Mouse (Mus musculus) small intestine, adult 2 months (tissue): ENCODE results near the gene Prpf31. TPM values are rescaled to one million over a fixed set of nuclear protein-coding genes. Genes with fewer than 3 reads are reported as not detected.
A peak's percentile ranks its signal among the peaks of the same experiment; 100 is the strongest.
"Not testable (repeated sequence)": the region's sequence is repeated elsewhere in the genome, so short reads cannot be mapped to it uniquely, and the experiment has no call there.

Source experiments
- H3K27ac ChIP-seq: fragments of 200-500 bp; 2 replicates; pipeline ENCODE4 v1.5.1; 2012; ENCODE audit warnings: low read depth, low read length, control low read depth, inconsistent platforms; ENCODE audit not compliant: insufficient read depth
- H3K27me3 ChIP-seq: fragments of 200-500 bp; 2 replicates; pipeline ENCODE4 v1.6.1; 2012; ENCODE audit warnings: mild to moderate bottlenecking, moderate library complexity, low read length, inconsistent platforms; ENCODE audit not compliant: control insufficient read depth, insufficient read depth
- H3K36me3 ChIP-seq: fragments of 200-500 bp; 2 replicates; pipeline ENCODE4 v1.6.1; 2012; ENCODE audit warnings: mild to moderate bottlenecking, low read length, control low read depth, inconsistent platforms; ENCODE audit not compliant: control insufficient read depth, insufficient read depth
- H3K4me1 ChIP-seq: fragments of 200-500 bp; 2 replicates; pipeline ENCODE4 v1.6.1; 2012; ENCODE audit warnings: low read length, inconsistent platforms, mixed read lengths; ENCODE audit not compliant: control insufficient read depth, insufficient read depth, insufficient read length
- H3K4me3 ChIP-seq: fragments of 200-500 bp; 2 replicates; pipeline ENCODE4 v1.5.1; 2012; ENCODE audit warnings: low read depth, mild to moderate bottlenecking, control low read depth, inconsistent platforms, low read length, moderate library complexity
- CTCF ChIP-seq: fragments of 200-500 bp; IDR thresholded peaks from 2 replicates; pipeline ENCODE4 v1.5.1; 2012; ENCODE audit warnings: low read depth, mild to moderate bottlenecking, control low read depth, inconsistent platforms, low read length, moderate library complexity, mixed read lengths; ENCODE audit not compliant: insufficient replicate concordance, insufficient read length; ENCODE audit errors: extremely low read depth
- POLR2A ChIP-seq: fragments of 200-500 bp; IDR thresholded peaks from 2 replicates; pipeline ENCODE4 v1.6.1; 2012; ENCODE audit warnings: low read depth, mild to moderate bottlenecking, control low read depth, inconsistent platforms, low read length, moderate library complexity
- WGBS: fragments of 180-500 bp; shearing (Covaris S2); methylation state at CpG from one replicate; pipeline ENCODE4 v1.1.7; 2018; 5-methylcytosine and 5-hydroxymethylcytosine counted together
- polyA plus RNA-seq: library from polyadenylated mRNA; depleted of rRNA; stranded (reverse); fragments of >200 nt; gene quantifications from 2 replicates; pipeline ENCODE4 v1.2.3, GENCODE M21; 2012

Prpf31 gene
- polyA plus RNA-seq, 1 experiment = 16.7 TPM

- H3K4me3 ChIP-seq = no peak overlapping the region
- H3K36me3 ChIP-seq = no peaks in the 10 kb centered on the region
- H3K27ac ChIP-seq = no peak overlapping the region
- no peaks in the 10 kb centered on the region for H3K4me1 ChIP-seq
- 12% methylated on average over 5 of the region's 5 CpGs for WGBS
- H3K27me3 ChIP-seq = no peaks in the 10 kb centered on the region
- TF ChIP-seq CTCF = no peak
- TF ChIP-seq POLR2A = no peak
These were observed 35.1 kb upstream of the Prpf31 start for GRCm38 (mm10) chr7:3594686-3595085.

GRCm38 (mm10) chr7:3595146-3595545 lies 34.6 kb upstream of the Prpf31 start:
- Histone ChIP-seq H3K27ac (no peak overlapping the region), H3K27me3 (no peaks in the 10 kb centered on the region), H3K36me3 (no peaks in the 10 kb centered on the region), H3K4me3 (peak overlapping the region; percentile 50), H3K4me1 (no peaks in the 10 kb centered on the region)
- TF ChIP-seq CTCF (no peak), POLR2A (no peak)
- 9% methylated on average over 9 of the region's 9 CpGs for WGBS

GRCm38 (mm10) chr7:3597755-3598154 lies 32.0 kb upstream of the Prpf31 start:
- H3K27ac ChIP-seq, H3K36me3 ChIP-seq, H3K4me3 ChIP-seq, H3K4me1 ChIP-seq, H3K27me3 ChIP-seq: not testable (repeated sequence)
- 69% methylated on average over 1 of the region's 1 CpGs for WGBS

- no peaks in the 10 kb centered on the region for H3K4me1 ChIP-seq
- no peaks in the 10 kb centered on the region for H3K36me3 ChIP-seq
- H3K27ac ChIP-seq = no peak overlapping the region
- no peak overlapping the region for H3K4me3 ChIP-seq
- 3% methylated on average over 4 of the region's 4 CpGs for WGBS
- TF ChIP-seq POLR2A (no peak), CTCF (no peak)
- H3K27me3 ChIP-seq = no peaks in the 10 kb centered on the region
These were observed 28.7 kb upstream of the Prpf31 start for GRCm38 (mm10) chr7:3601119-3601518.

- no peak for TF ChIP-seq POLR2A
- peak; percentile 28; the same call in 1 of the 2 replicates for TF ChIP-seq CTCF
- peaks cover 2% of the 10 kb centered on the region; the same call in 1 of the 2 replicates for H3K4me1 ChIP-seq
- no peaks in the 10 kb centered on the region for H3K27me3 ChIP-seq
- no peaks in the 10 kb centered on the region for H3K36me3 ChIP-seq
- 13% methylated on average over 2 of the region's 2 CpGs for WGBS
- H3K27ac ChIP-seq = no peak overlapping the region
- H3K4me3 ChIP-seq = no peak overlapping the region
These were observed 23.0 kb upstream of the Prpf31 start for GRCm38 (mm10) chr7:3606798-3607197.

- 78% methylated on average over 6 of the region's 6 CpGs for WGBS
- TF ChIP-seq CTCF = no peak
- no peak for TF ChIP-seq POLR2A
- Histone ChIP-seq H3K27ac (no peak overlapping the region), H3K4me1 (peaks cover 2% of the 10 kb centered on the region; the same call in 1 of the 2 replicates), H3K36me3 (no peaks in the 10 kb centered on the region), H3K4me3 (no peak overlapping the region), H3K27me3 (no peaks in the 10 kb centered on the region)
These were observed 22.4 kb upstream of the Prpf31 start for GRCm38 (mm10) chr7:3607391-3607790.

GRCm38 (mm10) chr7:3608668-3609067 lies 21.1 kb upstream of the Prpf31 start:
- no peak overlapping the region for H3K27ac ChIP-seq
- no peak for TF ChIP-seq POLR2A
- no peak for TF ChIP-seq CTCF
- H3K4me3 ChIP-seq = no peak overlapping the region
- no peaks in the 10 kb centered on the region for H3K36me3 ChIP-seq
- H3K27me3 ChIP-seq = no peaks in the 10 kb centered on the region
- 87% methylated on average over 3 of the region's 3 CpGs for WGBS
- peaks cover 2% of the 10 kb centered on the region; the same call in 1 of the 2 replicates for H3K4me1 ChIP-seq

- Histone ChIP-seq H3K4me3 (no peak overlapping the region), H3K27ac (no peak overlapping the region), H3K4me1 (peaks cover 2% of the 10 kb centered on the region; the same call in 1 of the 2 replicates), H3K27me3 (no peaks in the 10 kb centered on the region), H3K36me3 (no peaks in the 10 kb centered on the region)
- WGBS = 30% methylated on average over 3 of the region's 3 CpGs
- TF ChIP-seq POLR2A (no peak), CTCF (no peak)
These were observed 20.7 kb upstream of the Prpf31 start for GRCm38 (mm10) chr7:3609082-3609481.
